Mouse (Mus musculus) ES-Bruce4 (cell line): ENCODE measurements around the gene Aste1.

Source experiments
- CTCF ChIP-seq: IDR thresholded peaks from one replicate; pipeline ENCODE4 v1.8.1; 2011; ENCODE audit warnings: low read depth, low read length
- POLR2A ChIP-seq: IDR thresholded peaks from one replicate; pipeline ENCODE4 v1.8.1; 2011; ENCODE audit warnings: low read length; ENCODE audit not compliant: insufficient read depth

DNA sequence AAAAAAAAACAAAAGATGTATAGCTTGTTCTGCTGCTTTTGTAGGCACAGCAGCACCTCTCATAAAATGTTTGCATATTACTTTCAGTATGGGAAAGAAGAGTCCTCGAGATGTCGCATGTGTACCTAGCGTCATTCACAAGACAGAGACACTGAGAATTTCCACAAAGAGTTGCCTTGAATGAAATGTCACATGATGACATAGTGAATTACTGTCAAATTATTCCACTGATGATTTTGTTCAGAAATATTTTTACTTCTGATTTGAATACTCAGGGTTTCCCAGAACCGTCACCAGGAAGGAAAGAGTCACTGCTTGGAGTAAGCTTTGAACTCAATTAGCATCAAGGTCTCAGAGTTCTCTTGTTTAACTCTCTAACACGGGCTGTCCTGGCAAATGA, 7.8 kb upstream of the Aste1 start:
- TF ChIP-seq CTCF (no peak), POLR2A (no peak)
